Mouse (Mus musculus): Measurements from ENCODE around the gene Bptf.
"Not testable (repeated sequence)": the region's sequence is repeated elsewhere in the genome, so short reads cannot be mapped to it uniquely, and the experiment has no call there.

Bptf gene

GRCm38 (mm10) chr11:106985979-106986604, 145.8 kb downstream of the Bptf start:
- H3K36me3 ChIP-seq (ENCODE audit: control insufficient read depth, insufficient read depth, low read length, poor library complexity, severe bottlenecking); DNase-seq (ENCODE audit: low read depth, low spot score); H3K27me3 ChIP-seq (ENCODE audit: control insufficient read depth, insufficient read depth, low read length, poor library complexity, severe bottlenecking): not testable (repeated sequence)

Data from splenic B cell, adult 2 months (primary cell).